Mouse (Mus musculus) kidney, embryonic 15.5 days (tissue): ENCODE results near the gene 2010111I01Rik. TPM values are rescaled to one million over a fixed set of nuclear protein-coding genes. Genes with fewer than 3 reads are reported as not detected.
A peak's percentile ranks its signal among the peaks of the same experiment; 100 is the strongest.

Source experiments
- ATAC-seq: fragments of 200-750 bp; cut with Nextera tagmentation; replicated peaks from 2 replicates; pipeline ENCODE4 v1.8.0; 2017; ENCODE audit warnings: moderate TSS enrichment; ENCODE audit not compliant: low FRiP score
- H3K27ac ChIP-seq: fragments of 300-500 bp; sonication (generic); 2 replicates; pipeline ENCODE4 v1.5.1; 2015; ENCODE audit warnings: mild to moderate bottlenecking, inconsistent platforms
- H3K27me3 ChIP-seq: fragments of 300-500 bp; sonication (generic); 2 replicates; pipeline ENCODE4 v1.6.1; 2015; ENCODE audit warnings: inconsistent platforms
- H3K36me3 ChIP-seq: fragments of 300-500 bp; sonication (generic); 2 replicates; pipeline ENCODE4 v1.6.1; 2015; ENCODE audit warnings: inconsistent platforms
- H3K4me1 ChIP-seq: fragments of 300-500 bp; sonication (generic); 2 replicates; pipeline ENCODE4 v1.6.1; 2015; ENCODE audit warnings: inconsistent platforms
- H3K4me2 ChIP-seq: fragments of 300-500 bp; sonication (generic); 2 replicates; pipeline ENCODE4 v1.6.1; 2015; ENCODE audit warnings: moderate library complexity, mild to moderate bottlenecking, inconsistent platforms
- H3K4me3 ChIP-seq: fragments of 300-500 bp; sonication (generic); replicated peaks from 2 replicates; pipeline ENCODE4 v1.5.1; 2015; ENCODE audit warnings: mild to moderate bottlenecking, inconsistent platforms
- H3K9ac ChIP-seq: fragments of 300-500 bp; sonication (generic); 2 replicates; pipeline ENCODE4 v1.6.1; 2015; ENCODE audit warnings: mild to moderate bottlenecking, inconsistent platforms
- H3K9me3 ChIP-seq: fragments of 300-500 bp; sonication (generic); replicated peaks from 2 replicates; pipeline ENCODE4 v1.6.1; 2016; ENCODE audit warnings: inconsistent platforms
- WGBS: fragments of 180-500 bp; shearing (Covaris S2); methylation state at CpG from one replicate; pipeline ENCODE4 v1.1.7; 2015; ENCODE audit warnings: mixed read lengths; 5-methylcytosine and 5-hydroxymethylcytosine counted together
- polyA plus RNA-seq: library from polyadenylated mRNA; unstranded; fragments of >200 nt; fragmentation: Nextera tagmentation; extraction: Ambion mirVana; gene quantifications from 2 replicates; pipeline ENCODE4 v1.2.1, GENCODE M21; 2015

Gene 2010111I01Rik
- polyA plus RNA-seq, 1 experiment from 2014 or later: 128 TPM

- H3K27ac ChIP-seq: no peak overlapping the region
- H3K4me2 ChIP-seq: no peak overlapping the region
- ATAC-seq: no peak
- peaks cover 50% of the 10 kb centered on the region for H3K4me1 ChIP-seq
- H3K9me3 ChIP-seq: no peaks in the 10 kb centered on the region
- H3K27me3 ChIP-seq: no peaks in the 10 kb centered on the region
- 98% methylated on average over 2 of the region's 2 CpGs for WGBS
- H3K4me3 ChIP-seq: no peak overlapping the region
- H3K36me3 ChIP-seq: peaks cover 74% of the 10 kb centered on the region
- H3K9ac ChIP-seq: no peak overlapping the region
Observed at GRCm38 (mm10) chr13:63297003-63297402, 332.3 kb downstream of the 2010111I01Rik start.

- Histone ChIP-seq H3K27me3 (no peaks in the 10 kb centered on the region), H3K9ac (no peak overlapping the region), H3K27ac (no peak overlapping the region), H3K4me3 (no peak overlapping the region), H3K9me3 (no peaks in the 10 kb centered on the region), H3K4me1 (peaks cover 56% of the 10 kb centered on the region), H3K4me2 (no peak overlapping the region), H3K36me3 (peaks cover 83% of the 10 kb centered on the region)
- no peak for ATAC-seq
- 88% methylated on average over 3 of the region's 3 CpGs for WGBS
Observed at GRCm38 (mm10) chr13:63297933-63298332, 333.2 kb downstream of the 2010111I01Rik start.

- no peaks in the 10 kb centered on the region for H3K27me3 ChIP-seq
- H3K9ac ChIP-seq: no peak overlapping the region
- no peak overlapping the region for H3K4me3 ChIP-seq
- H3K27ac ChIP-seq: no peak overlapping the region
- no peak overlapping the region for H3K4me2 ChIP-seq
- 84% methylated on average over 5 of the region's 5 CpGs for WGBS
- H3K36me3 ChIP-seq: peaks cover 88% of the 10 kb centered on the region
- H3K9me3 ChIP-seq: no peaks in the 10 kb centered on the region
- H3K4me1 ChIP-seq: peaks cover 59% of the 10 kb centered on the region
- no peak for ATAC-seq
Observed at GRCm38 (mm10) chr13:63298931-63299330, 334.2 kb downstream of the 2010111I01Rik start.

GRCm38 (mm10) chr13:63300929-63301328 lies 336.2 kb downstream of the 2010111I01Rik start:
- H3K4me1 ChIP-seq: peaks cover 64% of the 10 kb centered on the region
- peaks cover 84% of the 10 kb centered on the region for H3K36me3 ChIP-seq
- H3K27me3 ChIP-seq: no peaks in the 10 kb centered on the region
- H3K4me3 ChIP-seq: no peak overlapping the region
- no peak overlapping the region for H3K9ac ChIP-seq
- no peaks in the 10 kb centered on the region for H3K9me3 ChIP-seq
- ATAC-seq: no peak
- no peak overlapping the region for H3K4me2 ChIP-seq
- peak overlapping the region; percentile 86 for H3K27ac ChIP-seq
- 51% methylated on average over 7 of the region's 7 CpGs for WGBS

- Histone ChIP-seq H3K4me3 (no peak overlapping the region), H3K4me2 (no peak overlapping the region), H3K27me3 (no peaks in the 10 kb centered on the region), H3K9ac (no peak overlapping the region), H3K4me1 (peaks cover 72% of the 10 kb centered on the region), H3K27ac (peak overlapping the region; percentile 86), H3K9me3 (no peaks in the 10 kb centered on the region), H3K36me3 (peaks cover 76% of the 10 kb centered on the region)
- ATAC-seq: peak; percentile 50
- WGBS: 27% methylated on average over 3 of the region's 3 CpGs
Observed at GRCm38 (mm10) chr13:63301764-63302209, 337.1 kb downstream of the 2010111I01Rik start.

- Histone ChIP-seq H3K27me3 (no peaks in the 10 kb centered on the region), H3K4me2 (no peak overlapping the region), H3K4me3 (no peak overlapping the region), H3K27ac (peak overlapping the region; percentile 86), H3K4me1 (peaks cover 75% of the 10 kb centered on the region), H3K9me3 (no peaks in the 10 kb centered on the region), H3K9ac (no peak overlapping the region), H3K36me3 (peaks cover 71% of the 10 kb centered on the region)
- WGBS: 82% methylated on average over 5 of the region's 5 CpGs
- no peak for ATAC-seq
Observed at GRCm38 (mm10) chr13:63302381-63302780, 337.7 kb downstream of the 2010111I01Rik start.

- H3K27ac ChIP-seq: peak overlapping the region; percentile 86; the same call in 1 of the 2 replicates
- WGBS: 61% methylated on average over 6 of the region's 6 CpGs
Observed at GRCm38 (mm10) chr13:63304124-63304792, 339.6 kb downstream of the 2010111I01Rik start.

GRCm38 (mm10) chr13:63304799-63305159 lies 340.1 kb downstream of the 2010111I01Rik start:
- Histone ChIP-seq H3K9me3 (no peaks in the 10 kb centered on the region), H3K36me3 (peaks cover 51% of the 10 kb centered on the region), H3K27ac (peak overlapping the region; percentile 86), H3K4me1 (peaks cover 73% of the 10 kb centered on the region), H3K27me3 (no peaks in the 10 kb centered on the region), H3K4me2 (no peak overlapping the region), H3K9ac (no peak overlapping the region), H3K4me3 (no peak overlapping the region)
- ATAC-seq: peak; percentile 4; the same call in 1 of the 2 replicates
- 41% methylated on average over 3 of the region's 3 CpGs for WGBS

More at GRCm38 (mm10) chr13:63304124-63304792, 339.6 kb downstream of the 2010111I01Rik start:
- H3K4me3 ChIP-seq: no peak overlapping the region
- H3K36me3 ChIP-seq: peaks cover 56% of the 10 kb centered on the region
- ATAC-seq: no peak
- H3K27me3 ChIP-seq: no peaks in the 10 kb centered on the region
- H3K9ac ChIP-seq: no peak overlapping the region
- no peaks in the 10 kb centered on the region for H3K9me3 ChIP-seq
- H3K4me2 ChIP-seq: no peak overlapping the region
- H3K4me1 ChIP-seq: peaks cover 75% of the 10 kb centered on the region

GRCm38 (mm10) chr13:63305160-63306011 lies 340.7 kb downstream of the 2010111I01Rik start:
- Histone ChIP-seq H3K36me3 (peaks cover 45% of the 10 kb centered on the region), H3K4me3 (no peak overlapping the region), H3K4me2 (peak overlapping the region; percentile 28; the same call in 1 of the 2 replicates), H3K27me3 (no peaks in the 10 kb centered on the region), H3K9me3 (no peaks in the 10 kb centered on the region), H3K27ac (peak overlapping the region; percentile 86), H3K9ac (0 out of 2 replicates have a peak overlapping the region, but pooled peaks have one; percentile 14), H3K4me1 (peaks cover 67% of the 10 kb centered on the region)
- ATAC-seq: peak; percentile 80
- WGBS: 26% methylated on average over 16 of the region's 16 CpGs

- Histone ChIP-seq H3K4me1 (peaks cover 56% of the 10 kb centered on the region), H3K9ac (no peak overlapping the region), H3K9me3 (no peaks in the 10 kb centered on the region), H3K27me3 (no peaks in the 10 kb centered on the region), H3K27ac (0 out of 2 replicates have a peak overlapping the region, but pooled peaks have one; percentile 22), H3K4me3 (no peak overlapping the region), H3K36me3 (peaks cover 38% of the 10 kb centered on the region), H3K4me2 (no peak overlapping the region)
- no peak for ATAC-seq
- WGBS: 79% methylated on average over 5 of the region's 5 CpGs
Observed at GRCm38 (mm10) chr13:63306768-63307167, 342.1 kb downstream of the 2010111I01Rik start.

GRCm38 (mm10) chr13:63309563-63309962 lies 344.9 kb downstream of the 2010111I01Rik start:
- no peaks in the 10 kb centered on the region for H3K9me3 ChIP-seq

GRCm38 (mm10) chr13:63311156-63311555 lies 346.5 kb downstream of the 2010111I01Rik start:
- H3K27ac ChIP-seq: no peak overlapping the region
- H3K36me3 ChIP-seq: peaks cover 12% of the 10 kb centered on the region
- no peaks in the 10 kb centered on the region for H3K27me3 ChIP-seq
- H3K9ac ChIP-seq: no peak overlapping the region
- no peaks in the 10 kb centered on the region for H3K9me3 ChIP-seq
- 61% methylated on average over 2 of the region's 2 CpGs for WGBS
- no peak overlapping the region for H3K4me2 ChIP-seq
- no peak overlapping the region for H3K4me3 ChIP-seq
- no peak for ATAC-seq
- H3K4me1 ChIP-seq: peaks cover 50% of the 10 kb centered on the region

More at GRCm38 (mm10) chr13:63309563-63309962, 344.9 kb downstream of the 2010111I01Rik start:
- 70% methylated on average over 3 of the region's 3 CpGs for WGBS
- no peak for ATAC-seq
- no peaks in the 10 kb centered on the region for H3K27me3 ChIP-seq
- peaks cover 54% of the 10 kb centered on the region for H3K4me1 ChIP-seq
- H3K4me2 ChIP-seq: no peak overlapping the region
- peaks cover 12% of the 10 kb centered on the region for H3K36me3 ChIP-seq
- no peak overlapping the region for H3K9ac ChIP-seq
- no peak overlapping the region for H3K27ac ChIP-seq
- H3K4me3 ChIP-seq: no peak overlapping the region
